Mouse (Mus musculus): ENCODE data around the gene Snx29. TPM values are rescaled to one million over a fixed set of nuclear protein-coding genes. Genes with fewer than 3 reads are reported as not detected.
"Not testable (repeated sequence)": the region's sequence is repeated elsewhere in the genome, so short reads cannot be mapped to it uniquely, and the experiment has no call there.

Snx29 gene
- polyA plus RNA-seq, 1 experiment from 2014 or later: 21.7 TPM

DNA sequence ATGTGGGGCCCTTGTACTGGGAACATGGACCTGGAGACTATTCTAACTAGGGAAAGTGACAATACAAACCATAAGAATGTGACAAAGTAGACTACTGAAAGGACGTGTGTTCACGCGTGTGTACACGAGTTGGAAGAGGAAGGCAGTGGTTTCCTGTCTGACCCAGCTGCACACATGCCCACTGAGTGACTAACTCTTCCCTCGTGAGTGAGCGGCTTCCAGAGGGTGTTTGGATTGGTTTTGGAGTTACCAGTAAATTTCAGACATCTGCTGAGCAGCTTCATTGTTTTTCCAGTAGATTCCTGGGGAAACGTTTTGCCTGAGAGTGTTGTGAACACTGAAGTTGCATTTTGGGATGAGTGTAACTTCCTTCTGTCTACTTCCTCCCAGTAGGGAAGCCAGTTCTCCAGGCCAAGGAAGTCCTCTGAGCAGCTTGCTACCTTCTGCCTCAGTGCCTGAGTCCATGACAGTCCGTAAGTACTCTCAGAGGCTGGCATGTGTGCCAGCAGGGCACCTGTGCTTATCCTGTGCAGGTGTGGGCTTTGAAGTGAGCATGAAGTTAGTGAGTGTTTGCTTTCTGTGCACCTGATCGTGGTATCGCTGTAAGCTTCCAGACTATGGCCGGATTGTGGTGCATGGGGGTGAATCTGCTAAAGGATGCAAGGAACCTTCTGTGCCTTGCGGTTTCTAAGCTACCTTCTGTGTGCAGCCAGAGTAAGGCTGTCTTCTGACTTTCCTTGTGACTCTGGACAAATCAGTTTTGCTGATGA is 97.8 kb downstream of the Snx29 start:
- Histone ChIP-seq H3K36me3 (peaks cover 20% of the 10 kb centered on the region), H3K27me3 (no peaks in the 10 kb centered on the region), H3K4me3 (replicated peaks) (no peak overlapping the region), H3K4me1 (replicated peaks) (no peaks in the 10 kb centered on the region), H3K9me3 (no peaks in the 10 kb centered on the region), H3K9ac (replicated peaks) (no peak overlapping the region), H3K27ac (no peak overlapping the region), H3K4me2 (replicated peaks) (no peak overlapping the region)
- WGBS: 90% methylated on average over 12 of the region's 12 CpGs
- ATAC-seq: no peak

DNA sequence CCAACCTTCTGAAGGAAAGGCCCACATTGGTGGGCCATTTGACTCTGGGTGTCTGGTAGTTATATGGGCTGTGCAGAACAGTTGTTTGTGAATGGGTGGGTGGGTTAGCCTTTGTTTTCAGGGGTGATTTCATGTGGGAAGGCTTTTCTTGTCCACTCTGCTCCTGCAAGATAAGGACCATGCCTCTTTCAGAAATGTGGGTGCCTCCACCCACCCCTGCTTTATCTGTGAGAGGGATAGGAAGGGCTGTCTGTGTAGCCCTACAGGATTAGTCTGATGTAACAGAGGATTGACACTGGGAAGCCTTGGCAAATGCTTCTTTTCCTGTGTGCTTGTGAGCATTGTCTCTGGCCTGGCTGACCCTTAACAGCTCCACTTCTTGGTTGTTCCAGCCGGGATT is 99.5 kb downstream of the Snx29 start:
- no peak overlapping the region for H3K4me2 ChIP-seq (replicated peaks)
- WGBS: 96% methylated on average over 1 of the region's 1 CpGs
- ATAC-seq: no peak
- H3K9me3 ChIP-seq: no peaks in the 10 kb centered on the region
- H3K36me3 ChIP-seq: peaks cover 20% of the 10 kb centered on the region
- no peaks in the 10 kb centered on the region for H3K27me3 ChIP-seq
- no peak overlapping the region for H3K4me3 ChIP-seq (replicated peaks)
- H3K9ac ChIP-seq (replicated peaks): no peak overlapping the region
- no peak overlapping the region for H3K27ac ChIP-seq
- H3K4me1 ChIP-seq (replicated peaks): no peaks in the 10 kb centered on the region

DNA sequence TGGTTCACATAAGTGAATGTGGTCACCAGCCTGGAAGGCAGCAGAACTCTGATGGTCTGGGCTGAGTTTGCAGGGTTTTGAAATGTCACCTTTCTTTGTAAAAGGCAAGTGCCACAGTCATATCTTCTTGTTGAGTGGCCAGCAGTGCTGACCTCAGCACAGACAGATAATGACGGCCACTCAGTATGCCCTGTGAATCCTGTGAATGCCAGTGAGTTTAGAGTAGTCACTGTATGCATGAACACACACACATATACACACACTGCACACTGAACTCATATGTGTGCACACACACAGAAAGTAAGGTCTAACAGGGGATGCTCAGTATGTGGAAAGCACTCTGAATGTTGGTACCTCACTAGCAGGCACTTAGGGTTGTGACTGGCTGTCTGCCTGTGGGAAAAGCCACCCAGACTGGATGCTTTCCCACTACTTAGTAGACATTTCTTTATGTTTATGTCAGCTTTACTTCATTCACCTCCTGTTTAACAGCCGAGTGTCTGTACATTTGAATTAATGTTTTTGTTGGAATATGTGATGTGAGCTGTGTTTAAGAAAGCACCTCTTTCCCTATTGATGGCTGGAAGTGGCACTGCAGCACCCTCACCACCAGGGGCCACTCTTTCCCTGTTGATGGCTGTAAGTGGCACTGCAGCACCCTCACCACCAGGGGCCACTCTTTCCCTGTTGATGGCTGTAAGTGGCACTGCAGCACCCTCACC is 100.3 kb downstream of the Snx29 start:
- H3K4me3 ChIP-seq (replicated peaks): no peak overlapping the region
- ATAC-seq: no peak
- no peaks in the 10 kb centered on the region for H3K4me1 ChIP-seq (replicated peaks)
- H3K27ac ChIP-seq: no peak overlapping the region
- WGBS: 98% methylated on average over 2 of the region's 2 CpGs
- peaks cover 20% of the 10 kb centered on the region for H3K36me3 ChIP-seq
- no peaks in the 10 kb centered on the region for H3K9me3 ChIP-seq
- no peak overlapping the region for H3K4me2 ChIP-seq (replicated peaks)
- no peaks in the 10 kb centered on the region for H3K27me3 ChIP-seq
- no peak overlapping the region for H3K9ac ChIP-seq (replicated peaks)

DNA sequence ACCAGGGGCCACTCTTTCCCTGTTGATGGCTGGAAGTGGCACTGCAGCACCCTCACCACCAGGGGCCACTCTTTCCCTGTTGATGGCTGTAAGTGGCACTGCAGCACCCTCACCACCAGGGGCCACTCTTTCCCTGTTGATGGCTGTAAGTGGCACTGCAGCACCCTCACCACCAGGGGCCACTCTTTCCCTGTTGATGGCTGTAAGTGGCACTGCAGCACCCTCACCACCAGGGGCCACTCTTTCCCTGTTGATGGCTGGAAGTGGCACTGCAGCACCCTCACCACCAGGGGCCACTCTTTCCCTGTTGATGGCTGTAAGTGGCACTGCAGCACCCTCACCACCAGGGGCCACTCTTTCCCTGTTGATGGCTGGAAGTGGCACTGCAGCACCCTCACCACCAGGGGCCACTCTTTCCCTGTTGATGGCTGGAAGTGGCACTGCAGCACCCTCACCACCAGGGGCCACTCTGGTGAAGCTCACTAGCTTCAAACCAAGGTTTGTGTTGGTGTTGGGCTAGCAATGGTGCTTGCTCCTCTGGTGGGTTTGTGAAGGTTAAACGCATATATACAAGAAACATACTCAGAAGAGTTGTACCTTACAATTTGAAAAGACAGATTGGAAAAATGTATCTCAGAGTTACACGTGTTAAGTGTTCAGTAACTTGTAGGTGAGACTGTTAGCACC is 101.0 kb downstream of the Snx29 start:
- not testable (repeated sequence) for H3K9ac ChIP-seq (replicated peaks); ATAC-seq; H3K9me3 ChIP-seq; H3K4me1 ChIP-seq (replicated peaks); H3K27me3 ChIP-seq; H3K27ac ChIP-seq; H3K4me3 ChIP-seq (replicated peaks); H3K4me2 ChIP-seq (replicated peaks)
- WGBS: 95% methylated on average over 2 of the region's 2 CpGs
- peaks cover 20% of the 10 kb centered on the region for H3K36me3 ChIP-seq

DNA sequence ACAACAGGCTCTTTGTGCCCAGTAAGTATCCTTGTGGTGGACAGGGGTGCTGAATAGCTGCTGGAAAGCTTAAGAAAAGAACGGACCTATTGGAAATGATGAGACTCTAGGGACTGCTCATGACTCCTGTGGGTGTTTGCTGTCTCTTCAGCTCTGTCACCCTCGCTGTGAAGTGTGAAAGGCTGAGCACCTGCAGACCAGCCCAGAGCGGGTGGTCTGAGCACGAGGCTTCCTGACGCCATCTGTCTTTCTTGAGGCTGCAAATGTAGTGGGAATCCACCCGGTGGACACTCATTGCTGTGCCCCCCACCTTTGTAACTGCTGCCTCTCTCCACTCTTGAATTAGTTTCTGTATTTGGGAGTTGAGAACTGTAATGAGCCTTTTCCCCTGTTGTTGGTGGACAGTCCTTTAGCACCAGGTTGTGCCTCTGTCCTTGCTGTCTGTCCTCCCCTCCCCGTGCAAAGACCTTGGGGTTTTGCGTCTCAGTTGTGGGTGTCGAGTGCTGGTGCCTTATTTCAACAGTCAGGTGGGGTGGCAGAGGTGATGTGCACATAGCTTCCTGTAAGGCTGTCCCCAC is 101.9 kb downstream of the Snx29 start:
- Histone ChIP-seq H3K27ac (no peak overlapping the region), H3K9ac (replicated peaks) (no peak overlapping the region), H3K4me3 (replicated peaks) (no peak overlapping the region), H3K27me3 (no peaks in the 10 kb centered on the region), H3K4me1 (replicated peaks) (no peaks in the 10 kb centered on the region), H3K9me3 (no peaks in the 10 kb centered on the region), H3K36me3 (peaks cover 20% of the 10 kb centered on the region), H3K4me2 (replicated peaks) (no peak overlapping the region)
- no peak for ATAC-seq
- 91% methylated on average over 9 of the region's 9 CpGs for WGBS

DNA sequence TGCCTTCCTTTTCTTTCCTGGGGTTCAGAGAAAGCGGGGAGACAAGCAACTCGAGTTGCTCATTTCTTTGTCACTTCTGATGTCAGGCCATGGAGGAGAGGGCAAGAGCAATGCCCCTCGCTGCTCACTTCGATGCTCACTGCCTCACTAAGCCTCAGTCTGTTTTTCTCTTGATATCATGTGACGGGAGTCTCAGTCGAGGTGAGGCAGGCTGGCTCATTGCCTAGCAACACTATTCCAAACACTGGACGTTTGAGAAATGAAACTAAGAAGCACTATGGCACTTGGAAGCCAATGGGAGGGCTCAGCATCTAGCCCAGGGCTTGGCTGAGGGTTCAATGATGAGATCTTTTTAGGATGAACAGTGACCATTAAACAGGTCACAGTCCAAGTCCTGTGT is 102.6 kb downstream of the Snx29 start:
- Histone ChIP-seq H3K4me3 (replicated peaks) (no peak overlapping the region), H3K36me3 (peaks cover 20% of the 10 kb centered on the region), H3K4me1 (replicated peaks) (no peaks in the 10 kb centered on the region), H3K9me3 (no peaks in the 10 kb centered on the region), H3K4me2 (replicated peaks) (no peak overlapping the region), H3K27ac (no peak overlapping the region), H3K9ac (replicated peaks) (no peak overlapping the region), H3K27me3 (no peaks in the 10 kb centered on the region)
- no peak for ATAC-seq
- WGBS: 65% methylated on average over 7 of the region's 7 CpGs

DNA sequence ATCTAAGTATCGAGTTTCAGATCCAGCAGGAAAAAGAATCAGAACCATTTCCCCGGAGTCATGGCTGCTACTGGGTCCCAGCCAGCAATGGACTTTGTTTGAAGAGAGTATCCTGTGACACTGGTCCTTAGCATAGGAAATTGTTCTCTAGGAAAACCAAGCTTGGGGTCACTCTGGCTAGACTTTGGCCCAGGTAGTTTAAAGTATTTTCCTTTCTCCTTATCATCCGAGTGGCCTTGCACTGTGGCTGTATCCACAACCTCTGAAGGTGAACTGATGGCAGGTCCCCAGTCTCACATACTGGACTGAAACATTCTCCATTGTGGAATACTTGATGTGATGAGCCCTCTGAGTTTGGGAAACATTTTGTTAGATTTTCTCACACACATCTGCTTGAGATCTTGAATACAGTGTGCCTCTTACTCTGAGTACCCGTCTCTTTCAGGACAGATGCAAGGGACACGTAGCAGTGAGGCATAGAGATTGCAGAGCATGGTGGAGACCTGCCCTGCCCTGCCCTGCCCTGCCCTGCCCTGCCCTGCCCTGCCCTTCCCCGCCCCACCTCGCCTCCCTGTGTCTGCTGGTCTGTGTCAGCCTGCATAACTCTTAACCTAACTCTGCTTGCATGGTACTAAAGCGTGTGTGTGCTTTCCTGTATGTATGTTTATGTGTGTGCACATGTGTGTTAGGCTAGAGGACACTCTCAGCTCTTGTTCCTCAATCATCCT is 104.3 kb downstream of the Snx29 start:
- Histone ChIP-seq H3K9ac (replicated peaks) (no peak overlapping the region), H3K36me3 (peaks cover 12% of the 10 kb centered on the region), H3K4me1 (replicated peaks) (no peaks in the 10 kb centered on the region), H3K4me3 (replicated peaks) (no peak overlapping the region), H3K27me3 (no peaks in the 10 kb centered on the region), H3K9me3 (no peaks in the 10 kb centered on the region), H3K27ac (no peak overlapping the region), H3K4me2 (replicated peaks) (no peak overlapping the region)
- WGBS: 80% methylated on average over 8 of the region's 8 CpGs
- no peak for ATAC-seq

DNA sequence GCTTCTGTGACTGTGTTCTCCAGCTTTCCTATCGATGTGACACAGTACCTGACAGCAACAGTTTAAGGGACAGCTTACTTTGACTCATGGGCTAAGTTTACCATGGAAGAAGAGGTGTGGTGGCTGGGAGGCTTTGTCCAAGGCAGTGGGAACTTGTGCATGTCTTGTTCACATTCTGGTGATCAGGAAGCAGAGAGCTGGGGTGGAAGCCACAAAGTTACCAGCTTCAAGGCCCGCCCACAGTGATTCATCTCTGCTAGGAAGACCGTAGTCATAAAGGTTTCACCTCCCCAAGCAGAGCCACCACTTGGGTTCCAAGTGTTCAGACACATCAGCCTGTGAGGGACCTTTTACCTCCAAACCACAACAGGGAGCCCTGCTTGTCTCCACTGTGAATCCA is 107.1 kb downstream of the Snx29 start:
- Histone ChIP-seq H3K36me3 (peaks cover 4% of the 10 kb centered on the region; the same call in 1 of the 2 replicates), H3K27me3 (no peaks in the 10 kb centered on the region), H3K9me3 (no peaks in the 10 kb centered on the region), H3K9ac (replicated peaks) (no peak overlapping the region), H3K4me2 (replicated peaks) (no peak overlapping the region), H3K4me3 (replicated peaks) (no peak overlapping the region), H3K27ac (no peak overlapping the region), H3K4me1 (replicated peaks) (no peaks in the 10 kb centered on the region)
- no peak for ATAC-seq
- WGBS: 93% methylated on average over 3 of the region's 3 CpGs

DNA sequence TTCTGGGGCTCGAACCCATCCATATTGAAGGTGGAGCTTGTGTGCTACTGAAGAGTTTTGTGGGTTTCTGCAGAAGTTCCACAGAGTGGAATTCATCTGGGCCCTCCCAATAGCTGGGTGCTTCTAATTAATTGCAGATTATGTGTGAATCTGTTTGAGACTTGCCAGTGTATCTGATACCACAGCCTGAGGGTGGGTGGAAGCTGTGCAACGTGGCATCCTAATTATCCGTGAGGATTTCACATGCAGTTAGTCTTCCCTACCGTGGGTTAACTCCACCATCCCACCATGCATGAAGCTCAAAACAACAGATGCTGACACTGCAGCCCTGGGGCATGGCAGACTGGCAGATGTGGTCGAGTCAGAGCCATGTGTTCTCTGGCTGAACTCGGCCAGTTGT is 107.8 kb downstream of the Snx29 start:
- H3K9ac ChIP-seq (replicated peaks): no peak overlapping the region
- 77% methylated on average over 6 of the region's 6 CpGs for WGBS
- no peaks in the 10 kb centered on the region for H3K4me1 ChIP-seq (replicated peaks)
- H3K9me3 ChIP-seq: no peaks in the 10 kb centered on the region
- H3K27me3 ChIP-seq: no peaks in the 10 kb centered on the region
- no peak overlapping the region for H3K27ac ChIP-seq
- H3K4me2 ChIP-seq (replicated peaks): no peak overlapping the region
- peaks cover 4% of the 10 kb centered on the region; the same call in 1 of the 2 replicates for H3K36me3 ChIP-seq
- no peak for ATAC-seq
- H3K4me3 ChIP-seq (replicated peaks): no peak overlapping the region

DNA sequence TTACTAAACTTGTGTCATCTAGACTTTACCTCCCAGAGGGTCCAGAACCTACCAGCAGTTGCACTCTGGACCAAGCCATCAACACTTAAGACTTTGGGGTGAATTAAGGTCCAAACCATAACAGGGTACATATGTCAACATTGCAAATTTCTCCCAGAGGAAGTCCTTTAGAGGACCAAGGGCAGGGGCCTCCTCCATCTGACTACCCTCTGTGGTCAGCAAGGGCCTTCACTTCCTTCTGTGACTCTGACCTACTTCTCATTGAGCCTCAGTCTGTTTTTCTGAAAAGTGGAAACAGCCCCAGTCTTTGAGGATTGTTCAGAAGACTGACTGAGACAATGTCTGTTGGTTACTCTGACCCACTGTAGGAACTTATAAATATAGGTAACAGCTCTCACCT is 111.1 kb downstream of the Snx29 start:
- H3K27ac ChIP-seq: no peak overlapping the region
- ATAC-seq: no peak
- H3K4me2 ChIP-seq (replicated peaks): no peak overlapping the region
- H3K27me3 ChIP-seq: no peaks in the 10 kb centered on the region
- H3K4me1 ChIP-seq (replicated peaks): no peaks in the 10 kb centered on the region
- H3K4me3 ChIP-seq (replicated peaks): no peak overlapping the region
- H3K9ac ChIP-seq (replicated peaks): no peak overlapping the region
- 0 out of 2 replicates have a peak, but pooled peaks cover 4% of the 10 kb centered on the region for H3K36me3 ChIP-seq
- H3K9me3 ChIP-seq: no peaks in the 10 kb centered on the region

DNA sequence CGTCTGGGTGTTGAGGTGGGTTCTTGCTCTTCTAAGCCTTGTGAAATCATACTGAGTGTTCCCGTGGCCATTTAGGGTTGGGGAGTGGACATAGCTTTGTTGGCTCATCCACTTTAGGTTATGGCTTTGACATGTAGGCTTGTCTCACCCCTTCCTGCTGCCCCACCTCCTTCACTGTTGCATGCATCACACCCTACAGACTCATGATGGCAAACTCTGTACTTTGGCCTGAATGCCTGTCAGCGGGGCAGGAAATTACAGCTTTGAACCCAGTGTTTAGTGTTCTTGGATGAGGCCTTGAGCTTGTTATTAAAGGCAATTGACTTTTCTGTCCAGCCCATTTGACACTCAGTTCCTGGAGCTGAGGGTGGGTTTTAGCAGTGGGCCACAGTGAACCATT is 114.9 kb downstream of the Snx29 start:
- H3K9ac ChIP-seq (replicated peaks): no peak overlapping the region
- H3K4me3 ChIP-seq (replicated peaks): no peak overlapping the region
- H3K27me3 ChIP-seq: no peaks in the 10 kb centered on the region
- WGBS: 85% methylated on average over 3 of the region's 3 CpGs
- H3K4me2 ChIP-seq (replicated peaks): no peak overlapping the region
- no peak overlapping the region for H3K27ac ChIP-seq
- H3K4me1 ChIP-seq (replicated peaks): no peaks in the 10 kb centered on the region
- H3K9me3 ChIP-seq: no peaks in the 10 kb centered on the region
- 0 out of 2 replicates have a peak, but pooled peaks cover 3% of the 10 kb centered on the region for H3K36me3 ChIP-seq
- no peak for ATAC-seq
